Mouse (Mus musculus) cerebellum, adult 11 months (tissue): Measurements from ENCODE around the gene Gm4181.
A peak's percentile ranks its signal among the peaks of the same experiment; 100 is the strongest.
"Not testable (repeated sequence)": the region's sequence is repeated elsewhere in the genome, so short reads cannot be mapped to it uniquely, and the experiment has no call there.

ENCODE experiments used
- DNase-seq: peaks from one replicate; pipeline ENCODE4 v3.0.0; 2022

The Gm4181 gene

DNA sequence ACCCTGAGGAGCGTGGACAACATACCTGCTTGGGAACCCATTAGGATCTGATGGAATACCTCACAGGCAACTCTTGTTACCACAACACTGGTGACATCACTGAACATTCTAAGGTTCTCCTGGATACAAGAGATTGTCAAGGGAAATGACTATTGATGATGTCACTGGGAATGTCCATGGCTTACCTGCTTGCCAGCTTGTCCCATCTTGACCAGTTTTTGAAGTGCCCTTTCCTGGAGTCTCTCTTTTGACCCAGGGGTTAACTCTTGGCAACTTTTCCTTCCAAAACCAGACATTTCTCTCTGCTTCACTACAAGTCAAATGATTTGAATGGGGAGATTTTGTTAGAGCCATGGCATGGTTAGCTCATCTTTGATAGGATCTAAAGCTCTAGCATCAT, at the start of gene Gm4181:
Gene Gm4181 (minus strand): TSS at position 101 of the 400 bp plus-strand sequence.
- not testable (repeated sequence) for DNase-seq

DNA sequence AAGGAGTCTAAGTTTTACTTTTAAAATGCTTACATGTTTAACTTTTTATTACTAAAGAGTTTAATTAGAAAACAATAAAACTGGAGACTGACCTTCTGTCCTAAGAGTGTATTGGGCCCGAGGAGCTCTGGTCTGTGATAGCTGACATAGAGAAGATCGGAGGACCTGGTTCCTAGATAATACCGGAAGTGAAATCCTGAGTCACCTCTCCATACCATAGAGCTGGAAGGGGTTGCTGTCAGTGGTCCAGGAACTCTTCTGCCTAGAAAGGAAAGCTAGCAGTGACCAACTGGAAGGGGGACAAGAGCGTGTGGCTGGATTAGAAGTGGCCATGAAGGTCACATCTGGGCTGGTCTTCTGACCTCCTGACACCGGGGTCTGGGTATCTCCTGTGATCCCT, 41.8 kb upstream of the Gm4181 start:
- DNase-seq: no peak

DNA sequence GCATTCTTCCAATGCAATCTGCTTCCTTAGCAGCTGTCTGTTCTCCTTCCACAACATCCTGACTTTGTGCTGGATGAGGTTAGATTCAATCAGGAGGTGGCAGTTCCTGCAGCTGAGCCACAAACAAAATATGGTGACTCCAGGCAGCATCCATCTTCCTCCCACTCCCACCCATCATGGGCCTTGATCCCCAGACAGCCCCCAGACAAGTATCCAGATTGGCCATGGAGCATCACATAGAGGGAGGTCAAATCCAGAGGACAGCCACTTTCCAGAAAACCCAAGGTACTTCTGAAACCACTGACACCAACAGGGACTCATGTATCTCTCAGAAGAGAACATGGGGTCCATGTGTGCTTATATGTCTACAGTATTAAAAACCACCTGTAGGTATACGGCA, 3.0 kb downstream of the Gm4181 start:
- peak; percentile 1 for DNase-seq

DNA sequence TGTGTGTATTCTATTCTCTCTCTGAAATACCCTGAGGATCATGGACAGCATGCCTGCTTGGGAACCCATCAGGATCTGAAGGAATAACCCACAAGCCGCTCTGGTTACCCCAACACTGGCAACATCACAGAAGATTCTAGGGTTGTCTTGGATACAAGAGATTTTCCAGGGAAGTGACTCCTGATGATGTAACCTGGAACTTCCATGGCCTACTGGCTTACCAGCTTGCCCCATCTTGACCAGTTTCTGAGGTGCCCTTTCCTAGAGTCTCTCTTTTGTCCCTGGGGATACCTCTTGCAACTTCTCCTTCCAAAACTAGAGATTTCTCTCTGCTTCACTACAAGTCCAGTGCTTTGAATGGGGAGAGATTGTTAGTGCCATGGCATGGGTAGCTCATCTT, 24.3 kb downstream of the Gm4181 start, which contains the start of gene Gm17078:
Gene Gm17078 (minus strand): TSS at position 101 of the 400 bp plus-strand sequence.
- no peak for DNase-seq

DNA sequence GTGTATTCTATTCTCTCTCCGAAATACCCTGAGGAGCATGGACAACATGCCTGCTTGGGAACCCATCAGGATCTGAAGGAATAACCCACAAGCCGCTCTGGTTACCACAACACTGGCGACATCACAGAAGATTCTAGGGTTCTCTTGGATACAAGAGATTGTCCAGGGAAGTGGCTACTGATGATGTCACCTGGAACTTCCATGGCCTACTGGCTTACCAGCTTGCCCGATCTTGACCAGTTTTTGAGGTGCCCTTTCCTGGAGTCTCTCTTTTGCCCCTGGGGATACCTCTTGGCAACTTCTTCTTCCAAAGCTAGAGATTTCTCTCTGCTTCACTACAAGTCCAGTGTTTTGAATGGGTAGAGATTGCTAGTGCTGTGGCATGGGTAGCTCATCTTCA, 43.4 kb downstream of the Gm4181 start, which contains the start of gene Gm17174:
Gene Gm17174 (minus strand): TSS at position 101 of the 400 bp plus-strand sequence.
- not testable (repeated sequence) for DNase-seq
